ENCODE assay signal across 8 mouse cellular contexts in the genomic region with DNA sequence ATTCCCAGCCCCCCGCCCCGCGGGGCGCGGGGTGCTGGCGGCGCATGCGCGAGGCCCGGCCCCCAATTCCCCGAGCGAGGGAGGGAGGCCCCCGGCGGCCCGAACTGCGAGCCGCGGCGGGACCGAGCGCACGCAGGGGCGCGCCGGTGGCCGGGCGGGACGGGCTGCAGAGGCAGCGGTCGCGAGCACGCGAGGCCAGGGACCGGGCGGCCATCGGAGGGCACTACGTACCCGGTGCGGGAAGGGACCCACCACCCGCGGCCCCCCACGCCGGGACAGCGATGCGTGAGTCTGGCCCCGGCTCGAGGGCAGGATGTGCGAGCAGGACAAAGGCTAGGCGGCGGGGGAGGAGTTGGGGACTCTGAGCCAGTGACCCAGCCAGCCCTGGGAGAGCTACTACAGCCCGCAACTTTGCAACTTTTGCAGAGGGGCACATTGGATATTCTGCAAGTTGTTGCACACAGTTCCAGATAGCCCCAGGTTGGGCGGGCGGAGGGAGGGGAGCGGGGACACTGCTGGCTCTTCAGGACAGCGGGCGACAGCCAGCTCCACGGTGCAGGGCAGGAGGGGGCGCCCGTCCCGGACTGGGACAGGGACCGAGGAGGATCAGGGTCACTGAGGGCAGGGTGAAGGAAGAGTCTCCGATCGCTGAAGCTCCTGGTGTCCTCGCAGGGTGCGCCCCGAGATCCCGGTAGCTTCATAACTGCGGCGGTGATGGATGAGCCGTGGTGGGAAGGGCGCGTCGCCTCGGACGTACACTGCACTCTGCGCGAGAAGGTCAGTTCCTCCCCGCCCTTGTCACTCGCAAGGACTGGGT. TPM values are rescaled to one million over a fixed set of nuclear protein-coding genes. Genes with fewer than 3 reads are reported as not detected.
DNase-seq lines count a peak whose midpoint lies in the region; ATAC-seq and TF ChIP-seq lines count a peak whose summit lies in the region.

Gene Ccnjl, plus strand, starts transcription at position 102 of the 817 bp plus-strand sequence.

- H3K4me1 ChIP-seq in hindbrain, embryonic 15.5 days (replicated peaks): peaks cover 31% of the 10 kb centered on the region
- peaks cover 21% of the 10 kb centered on the region for H3K4me1 ChIP-seq in limb, embryonic 13.5 days
- H3K4me1 ChIP-seq in midbrain, embryonic 12.5 days: peaks cover 28% of the 10 kb centered on the region
- peaks cover 5% of the 10 kb centered on the region; the same call in 1 of the 2 replicates for H3K4me1 ChIP-seq in spleen, adult 2 months (ENCODE audit: control insufficient read depth, insufficient read depth, insufficient read length)

- H3K9ac ChIP-seq in hindbrain, embryonic 15.5 days: peak within 1 kb of the TSS; percentile 65
- peak within 1 kb of the TSS; percentile 86 for H3K9ac ChIP-seq in limb, embryonic 13.5 days
- peak within 1 kb of the TSS; percentile 90 for H3K9ac ChIP-seq in midbrain, embryonic 12.5 days (replicated peaks)

- under 1% methylated on average over 58 of the region's 79 CpGs for WGBS in hindbrain, embryonic 15.5 days
- WGBS in limb, embryonic 13.5 days: under 1% methylated on average over 78 of the region's 79 CpGs
- WGBS in midbrain, embryonic 12.5 days: under 1% methylated on average over 79 of the region's 79 CpGs
- under 1% methylated on average over 79 of the region's 79 CpGs for WGBS in spleen, adult 2 months

- no peaks in the 10 kb centered on the region for H3K27me3 ChIP-seq in hindbrain, embryonic 15.5 days
- no peaks in the 10 kb centered on the region for H3K27me3 ChIP-seq in limb, embryonic 13.5 days
- H3K27me3 ChIP-seq in midbrain, embryonic 12.5 days: 0 out of 2 replicates have a peak, but pooled peaks cover 3% of the 10 kb centered on the region
- H3K27me3 ChIP-seq in spleen, adult 2 months (ENCODE audit: control insufficient read depth, insufficient read depth, low read length): peaks cover 3% of the 10 kb centered on the region

- H3K4me2 ChIP-seq in hindbrain, embryonic 15.5 days: peak within 1 kb of the TSS; percentile 89
- peak within 1 kb of the TSS; percentile 87 for H3K4me2 ChIP-seq in limb, embryonic 13.5 days (replicated peaks)
- peak within 1 kb of the TSS; percentile 74 for H3K4me2 ChIP-seq in midbrain, embryonic 12.5 days (replicated peaks)

- peak within 1 kb of the TSS; percentile 76 for H3K4me3 ChIP-seq in hindbrain, embryonic 15.5 days
- peak within 1 kb of the TSS; percentile 80 for H3K4me3 ChIP-seq in limb, embryonic 13.5 days
- peak within 1 kb of the TSS; percentile 81 for H3K4me3 ChIP-seq in midbrain, embryonic 12.5 days
- peak within 1 kb of the TSS; percentile 66 for H3K4me3 ChIP-seq in spleen, adult 2 months (ENCODE audit: extremely low read depth, insufficient read depth, insufficient read length)

- H3K36me3 ChIP-seq in hindbrain, embryonic 15.5 days: no peaks in the 10 kb centered on the region
- peaks cover 12% of the 10 kb centered on the region for H3K36me3 ChIP-seq in limb, embryonic 13.5 days
- peaks cover 13% of the 10 kb centered on the region for H3K36me3 ChIP-seq in midbrain, embryonic 12.5 days
- no peaks in the 10 kb centered on the region for H3K36me3 ChIP-seq in spleen, adult 2 months (ENCODE audit: control insufficient read depth, insufficient read depth, low read length)

- no peaks in the 10 kb centered on the region for H3K9me3 ChIP-seq in hindbrain, embryonic 15.5 days
- no peaks in the 10 kb centered on the region for H3K9me3 ChIP-seq in limb, embryonic 13.5 days
- H3K9me3 ChIP-seq in midbrain, embryonic 12.5 days: no peaks in the 10 kb centered on the region

- ATAC-seq in hindbrain, embryonic 15.5 days (ENCODE audit: low FRiP score, low read depth): peak; percentile 81
- ATAC-seq in limb, embryonic 13.5 days (ENCODE audit: low FRiP score, low read depth): peak; percentile 87
- peak; percentile 90 for ATAC-seq in midbrain, embryonic 12.5 days (ENCODE audit: low FRiP score, low read depth)

- TF ChIP-seq POLR2A in spleen, adult 2 months (IDR thresholded peaks at IDR 0.05; ENCODE audit: low read depth, low read length): no peak

- H3K27ac ChIP-seq in hindbrain, embryonic 15.5 days (replicated peaks): peak within 1 kb of the TSS; percentile 80
- peak within 1 kb of the TSS; percentile 66; the same call in 1 of the 2 replicates for H3K27ac ChIP-seq in limb, embryonic 13.5 days
- peak within 1 kb of the TSS; percentile 88 for H3K27ac ChIP-seq in midbrain, embryonic 12.5 days (replicated peaks)
- no peak within 1 kb of the TSS for H3K27ac ChIP-seq in spleen, adult 2 months (ENCODE audit: insufficient read depth, low read length)

- peak; percentile 82 for DNase-seq in adrenal gland, adult 2 months
- DNase-seq in cerebellum, postnatal 14 days: peak; percentile 69 to 83
- DNase-seq in gastrocnemius, postnatal 10 days: peak; percentile 58
- peak in 1 of 2 experiments; percentile 27 for DNase-seq in spleen, adult 2 months (ENCODE audit: low read depth in 1 of 2, low spot score in 2 of 2)
- DNase-seq in c-Kit-positive CD71-positive TER-119-positive erythroid progenitor cells, embryonic 14.5 days (ENCODE audit: low spot score): no peak

- TF ChIP-seq CTCF in spleen, adult 2 months (IDR thresholded peaks at IDR 0.05; ENCODE audit: extremely low read depth, insufficient read depth, insufficient read length, insufficient replicate concordance): no peak

RNA-seq across cellular contexts. Expression of gene Ccnjl, which starts in this region (rescaled TPM):
- 1 to 10 TPM; 2.0 to 2.4 TPM for total RNA-seq in adrenal gland, adult 2 months (2021)
- 3.1 and 3.2 TPM in 2 replicates for polyA plus RNA-seq in adrenal gland, adult 2 months (2012; rRNA removed)
- 1 to 10 TPM; 1.0 to 1.3 TPM for total RNA-seq in gastrocnemius, postnatal 10 days (2021)
- 12.3 and 13.2 TPM in 2 replicates for polyA plus RNA-seq in hindbrain, embryonic 15.5 days (2015; fragmentation: Nextera tagmentation; extraction: Ambion mirVana)
- polyA plus RNA-seq in limb, embryonic 13.5 days (2015; fragmentation: Nextera tagmentation; extraction: Ambion mirVana): 12.9 and 14.4 TPM in 2 replicates
- 32.4 and 32.6 TPM in 2 replicates for polyA plus RNA-seq in midbrain, embryonic 12.5 days (2016; fragmentation: Nextera tagmentation; extraction: Ambion mirVana)
- 0.88 and 1.4 TPM in 2 replicates for polyA plus RNA-seq in spleen, adult 2 months (2012; rRNA removed)
